Mouse (Mus musculus) midbrain, embryonic 12.5 days (tissue): Measurements from ENCODE around the gene Drg1. TPM values are rescaled to one million over a fixed set of nuclear protein-coding genes. Genes with fewer than 3 reads are reported as not detected.
"Not testable (repeated sequence)": the region's sequence is repeated elsewhere in the genome, so short reads cannot be mapped to it uniquely, and the experiment has no call there.

Source experiments
- ATAC-seq: fragments of 200-750 bp; cut with Nextera tagmentation; 2 replicates; pipeline ENCODE4 v1.8.0; 2017; ENCODE audit warnings: low read depth, moderate TSS enrichment, moderate library complexity; ENCODE audit not compliant: low FRiP score
- H3K27ac ChIP-seq: fragments of 300-500 bp; sonication (generic); replicated peaks from 2 replicates; pipeline ENCODE4 v1.5.1; 2016; ENCODE audit warnings: mild to moderate bottlenecking
- H3K27me3 ChIP-seq: fragments of 300-500 bp; sonication (generic); 2 replicates; pipeline ENCODE4 v1.6.1; 2016; ENCODE audit warnings: mild to moderate bottlenecking
- H3K36me3 ChIP-seq: fragments of 300-500 bp; sonication (generic); 2 replicates; pipeline ENCODE4 v1.6.1; 2016
- H3K4me1 ChIP-seq: fragments of 300-500 bp; sonication (generic); 2 replicates; pipeline ENCODE4 v1.6.1; 2016
- H3K4me2 ChIP-seq: fragments of 300-500 bp; sonication (generic); replicated peaks from 2 replicates; pipeline ENCODE4 v1.6.1; 2016; ENCODE audit warnings: mild to moderate bottlenecking, moderate library complexity
- H3K4me3 ChIP-seq: fragments of 300-500 bp; sonication (generic); 2 replicates; pipeline ENCODE4 v1.5.1; 2016; ENCODE audit warnings: mild to moderate bottlenecking
- H3K9ac ChIP-seq: fragments of 300-500 bp; sonication (generic); replicated peaks from 2 replicates; pipeline ENCODE4 v1.6.1; 2016; ENCODE audit warnings: mild to moderate bottlenecking, moderate library complexity
- H3K9me3 ChIP-seq: fragments of 300-500 bp; sonication (generic); 2 replicates; pipeline ENCODE4 v1.6.1; 2016; ENCODE audit warnings: mild to moderate bottlenecking
- WGBS: fragments of 180-500 bp; shearing (Covaris S2); methylation state at CpG from one replicate; pipeline ENCODE4 v1.1.7; 2016; 5-methylcytosine and 5-hydroxymethylcytosine counted together
- polyA plus RNA-seq: library from polyadenylated mRNA; unstranded; fragments of >200 nt; fragmentation: Nextera tagmentation; extraction: Ambion mirVana; gene quantifications from 2 replicates; pipeline ENCODE4 v1.2.1, GENCODE M21; 2016

The Drg1 gene
- polyA plus RNA-seq, 1 experiment from 2014 or later = 285 TPM

DNA sequence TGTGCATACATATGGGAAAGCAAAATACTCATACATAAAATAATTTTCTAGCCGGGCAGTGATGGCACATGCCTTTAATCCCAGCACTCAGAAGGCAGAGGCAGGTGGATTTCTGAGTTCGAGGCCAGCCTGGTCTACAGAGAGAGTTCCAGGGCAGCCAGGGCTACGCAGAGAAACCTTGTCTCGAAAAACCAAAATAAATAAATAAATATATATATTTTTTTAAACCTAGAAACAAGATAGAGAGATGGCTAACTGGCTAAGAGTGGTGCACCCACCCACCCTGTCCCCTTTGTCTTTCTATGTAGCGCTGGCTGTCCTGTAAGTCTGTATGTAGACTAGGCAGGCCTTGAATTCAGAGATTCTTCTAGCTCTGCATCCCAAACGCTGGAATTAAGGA lies 93.7 kb downstream of the Drg1 start:
- H3K27me3 ChIP-seq, H3K36me3 ChIP-seq, ATAC-seq, H3K4me2 ChIP-seq, H3K4me3 ChIP-seq, H3K27ac ChIP-seq, H3K9ac ChIP-seq, H3K4me1 ChIP-seq: not testable (repeated sequence)
- H3K9me3 ChIP-seq = peaks cover 15% of the 10 kb centered on the region
- WGBS = 47% methylated on average over 4 of the region's 6 CpGs

DNA sequence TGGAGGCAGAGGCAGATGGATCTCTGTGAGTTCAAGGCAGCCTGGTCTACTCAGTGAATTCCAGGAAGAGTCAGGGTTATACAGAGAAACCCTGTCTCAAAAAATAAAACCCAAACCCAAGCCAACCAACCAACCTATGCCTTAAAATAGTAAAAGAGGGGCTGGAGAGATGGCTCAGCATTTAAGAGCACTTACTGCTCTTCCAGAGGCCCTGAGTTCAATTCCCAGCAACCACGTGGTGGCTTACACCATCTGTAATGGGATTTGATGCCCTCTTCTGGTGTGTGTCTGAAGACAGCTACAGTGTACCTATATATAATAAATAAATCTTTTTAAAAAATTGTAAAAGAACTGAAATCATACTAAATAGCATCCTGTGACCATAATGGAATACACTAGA lies 94.3 kb downstream of the Drg1 start:
- not testable (repeated sequence) for H3K27ac ChIP-seq, H3K9ac ChIP-seq, H3K27me3 ChIP-seq, H3K4me2 ChIP-seq, H3K36me3 ChIP-seq, H3K4me1 ChIP-seq, H3K4me3 ChIP-seq, ATAC-seq
- H3K9me3 ChIP-seq = peaks cover 18% of the 10 kb centered on the region
- 63% methylated on average over 1 of the region's 1 CpGs for WGBS

DNA sequence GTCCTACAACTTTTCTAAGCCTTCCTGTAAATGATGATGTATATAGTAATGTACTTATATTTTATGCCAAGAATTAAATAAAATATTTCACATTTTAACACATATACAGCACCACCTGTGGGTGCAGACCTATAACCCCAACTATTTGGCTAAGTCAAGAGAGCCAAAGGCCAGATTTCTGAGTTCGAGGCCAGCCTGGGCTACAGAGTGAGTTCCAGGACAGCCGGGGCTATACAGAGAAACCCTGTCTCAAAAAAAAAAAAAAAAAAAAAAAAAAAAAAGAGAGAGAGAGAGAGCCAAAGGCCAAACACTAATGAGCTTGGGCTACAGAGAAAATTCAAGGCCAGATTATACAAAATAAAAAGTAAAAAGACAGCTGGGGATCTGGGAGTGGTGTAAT lies 97.2 kb downstream of the Drg1 start:
- 70% methylated on average over 2 of the region's 2 CpGs for WGBS

DNA sequence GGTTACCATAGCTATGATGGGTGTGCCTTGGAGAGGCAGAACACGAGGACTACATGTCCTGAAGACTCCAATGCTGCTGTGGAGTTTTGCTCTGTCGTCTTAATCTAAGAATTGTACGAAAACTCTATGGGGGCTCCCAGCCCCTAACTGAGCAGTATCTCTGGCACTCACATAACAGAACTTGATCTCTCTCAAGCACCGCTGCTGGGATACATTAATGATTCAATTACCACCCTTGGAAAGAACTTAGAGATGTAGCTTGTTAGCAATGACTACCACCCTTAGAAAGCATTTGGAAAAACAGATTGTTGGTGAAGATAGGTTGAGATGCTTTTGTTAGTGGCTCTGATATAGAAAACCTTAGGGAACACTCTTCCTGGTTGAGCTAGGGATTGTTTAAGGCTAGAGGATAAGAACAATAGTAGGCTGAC lies 98.6 kb downstream of the Drg1 start:
- not testable (repeated sequence) for ATAC-seq, H3K27me3 ChIP-seq, H3K27ac ChIP-seq, H3K36me3 ChIP-seq, H3K4me2 ChIP-seq, H3K9ac ChIP-seq, H3K4me1 ChIP-seq, H3K4me3 ChIP-seq
- 69% methylated on average over 4 of the region's 4 CpGs for WGBS
- H3K9me3 ChIP-seq = peaks cover 20% of the 10 kb centered on the region

More for the DNA sequence above, 97.2 kb downstream of the Drg1 start:
- ATAC-seq = peak; percentile 45
- H3K36me3 ChIP-seq, H3K27me3 ChIP-seq, H3K4me2 ChIP-seq, H3K27ac ChIP-seq, H3K4me1 ChIP-seq, H3K4me3 ChIP-seq, H3K9ac ChIP-seq: not testable (repeated sequence)
- H3K9me3 ChIP-seq = peaks cover 25% of the 10 kb centered on the region

DNA sequence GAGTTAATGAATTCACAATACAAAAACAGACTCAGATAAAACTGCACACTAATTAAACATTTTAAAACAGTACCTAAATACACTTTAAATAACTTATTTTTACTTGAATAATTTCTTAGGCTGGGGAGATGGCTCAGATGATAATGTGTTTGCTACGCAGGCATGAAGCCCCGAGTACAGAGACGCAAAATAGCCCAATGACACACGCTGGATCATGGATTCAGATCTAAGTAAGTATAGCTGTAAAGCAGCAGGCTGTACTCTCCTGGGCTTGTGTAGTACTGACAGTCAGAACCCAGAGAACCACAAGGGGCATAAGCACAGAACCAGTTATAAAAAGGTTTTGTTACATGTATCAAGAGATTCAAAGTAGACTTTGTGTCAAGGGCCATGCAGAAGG lies 99.1 kb downstream of the Drg1 start:
- H3K36me3 ChIP-seq, ATAC-seq, H3K9ac ChIP-seq, H3K4me1 ChIP-seq, H3K27ac ChIP-seq, H3K4me2 ChIP-seq, H3K4me3 ChIP-seq, H3K27me3 ChIP-seq: not testable (repeated sequence)
- 92% methylated on average over 4 of the region's 4 CpGs for WGBS
- H3K9me3 ChIP-seq = peaks cover 24% of the 10 kb centered on the region

DNA sequence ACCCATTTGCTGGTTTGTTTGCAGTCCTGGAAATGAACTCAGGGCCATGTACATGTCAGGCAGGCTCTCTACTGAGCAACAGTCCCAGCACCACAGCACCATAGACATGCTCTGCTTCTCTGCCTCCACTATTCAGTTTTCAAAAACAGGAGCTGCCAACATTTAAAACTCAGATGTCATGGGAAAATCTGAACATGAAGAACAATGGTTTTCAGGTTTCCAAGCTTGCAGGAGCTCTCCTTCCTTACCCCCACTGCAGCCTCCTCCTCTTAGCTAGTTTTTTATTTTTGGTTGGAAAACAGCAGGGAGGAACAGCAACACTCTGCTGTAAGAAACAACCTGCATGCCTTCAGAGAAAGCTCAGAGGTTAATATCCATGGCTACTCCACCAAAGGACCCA lies 99.9 kb downstream of the Drg1 start:
- ATAC-seq, H3K9ac ChIP-seq, H3K4me3 ChIP-seq, H3K4me1 ChIP-seq, H3K36me3 ChIP-seq, H3K27me3 ChIP-seq, H3K4me2 ChIP-seq, H3K27ac ChIP-seq: not testable (repeated sequence)
- H3K9me3 ChIP-seq = peaks cover 21% of the 10 kb centered on the region

DNA sequence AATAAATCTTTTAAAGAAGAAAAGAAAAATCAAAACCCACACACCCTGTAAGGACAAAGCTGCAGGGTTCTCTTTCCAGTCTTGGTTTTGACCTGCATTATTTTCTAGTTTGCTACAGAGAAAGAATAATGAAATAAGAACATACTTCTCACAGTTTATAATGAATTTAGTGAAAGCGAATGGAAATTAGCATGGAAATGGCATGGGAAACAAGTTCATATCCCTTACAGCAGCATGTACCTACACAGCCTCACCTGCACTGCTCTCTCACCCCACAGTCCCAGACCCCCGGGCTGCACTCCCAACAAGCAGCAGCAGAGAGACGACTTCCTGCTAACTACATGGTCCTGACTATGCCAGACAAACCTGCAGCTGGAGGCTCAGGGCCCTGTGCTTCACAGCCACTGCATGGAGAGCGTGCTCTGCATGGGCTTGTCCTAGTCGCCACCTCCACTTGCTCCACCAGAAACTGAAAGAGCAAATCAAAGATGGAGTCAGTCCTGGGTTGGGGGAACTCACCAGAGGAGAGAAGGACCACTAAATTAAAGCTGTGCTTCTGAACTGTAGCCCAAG lies 100.9 kb downstream of the Drg1 start:
- H3K4me2 ChIP-seq, H3K4me1 ChIP-seq, H3K27me3 ChIP-seq, H3K9ac ChIP-seq, H3K4me3 ChIP-seq, H3K36me3 ChIP-seq, H3K27ac ChIP-seq: not testable (repeated sequence)
- peaks cover 22% of the 10 kb centered on the region for H3K9me3 ChIP-seq
- WGBS = 89% methylated on average over 3 of the region's 5 CpGs
- peak; percentile 35 for ATAC-seq

DNA sequence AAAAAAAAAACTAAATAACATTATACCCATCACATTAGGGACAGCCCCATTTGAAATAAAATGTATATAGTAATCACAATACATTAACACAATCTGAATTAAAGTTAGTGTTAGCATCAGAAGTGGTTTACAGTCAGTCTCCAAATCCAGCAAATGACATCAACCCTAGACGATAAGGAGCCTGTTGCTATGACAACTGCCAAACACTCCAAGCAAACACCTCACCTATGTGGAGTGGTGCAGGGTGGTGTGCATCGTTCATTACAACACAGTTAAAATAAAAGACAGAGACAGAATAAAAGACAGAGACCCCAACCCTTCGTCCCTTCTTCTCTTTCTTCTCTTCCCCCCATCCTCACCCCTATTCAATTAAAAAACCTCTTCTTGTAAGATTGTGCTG lies 102.6 kb downstream of the Drg1 start:
- not testable (repeated sequence) for H3K4me3 ChIP-seq, H3K27me3 ChIP-seq, H3K36me3 ChIP-seq, H3K27ac ChIP-seq, H3K4me1 ChIP-seq, H3K9ac ChIP-seq, H3K4me2 ChIP-seq, ATAC-seq
- peaks cover 22% of the 10 kb centered on the region for H3K9me3 ChIP-seq
- WGBS = 71% methylated on average over 3 of the region's 3 CpGs

DNA sequence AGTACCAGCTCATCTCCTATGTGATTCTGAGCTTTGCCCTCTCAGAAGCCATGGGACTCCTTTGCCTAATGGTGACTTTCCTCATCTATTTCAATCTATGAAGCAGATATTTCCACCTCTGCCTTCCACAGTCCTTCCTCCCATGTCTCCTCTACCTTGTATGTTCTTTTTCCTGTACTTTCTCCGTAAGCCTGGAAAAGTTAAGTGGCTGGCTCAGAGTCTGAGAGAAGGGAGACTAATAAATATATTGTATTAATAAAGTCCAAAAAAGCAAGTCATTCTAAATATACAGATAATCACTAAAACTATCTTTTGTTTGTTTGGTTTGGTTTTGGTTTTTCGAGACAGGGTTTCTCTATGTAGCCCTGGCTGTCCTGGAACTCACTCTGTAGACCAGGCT lies 103.1 kb downstream of the Drg1 start:
- not testable (repeated sequence) for H3K9ac ChIP-seq, ATAC-seq, H3K36me3 ChIP-seq, H3K27ac ChIP-seq, H3K27me3 ChIP-seq, H3K4me3 ChIP-seq, H3K4me1 ChIP-seq, H3K4me2 ChIP-seq
- peaks cover 22% of the 10 kb centered on the region for H3K9me3 ChIP-seq
- WGBS = 84% methylated on average over 2 of the region's 2 CpGs

DNA sequence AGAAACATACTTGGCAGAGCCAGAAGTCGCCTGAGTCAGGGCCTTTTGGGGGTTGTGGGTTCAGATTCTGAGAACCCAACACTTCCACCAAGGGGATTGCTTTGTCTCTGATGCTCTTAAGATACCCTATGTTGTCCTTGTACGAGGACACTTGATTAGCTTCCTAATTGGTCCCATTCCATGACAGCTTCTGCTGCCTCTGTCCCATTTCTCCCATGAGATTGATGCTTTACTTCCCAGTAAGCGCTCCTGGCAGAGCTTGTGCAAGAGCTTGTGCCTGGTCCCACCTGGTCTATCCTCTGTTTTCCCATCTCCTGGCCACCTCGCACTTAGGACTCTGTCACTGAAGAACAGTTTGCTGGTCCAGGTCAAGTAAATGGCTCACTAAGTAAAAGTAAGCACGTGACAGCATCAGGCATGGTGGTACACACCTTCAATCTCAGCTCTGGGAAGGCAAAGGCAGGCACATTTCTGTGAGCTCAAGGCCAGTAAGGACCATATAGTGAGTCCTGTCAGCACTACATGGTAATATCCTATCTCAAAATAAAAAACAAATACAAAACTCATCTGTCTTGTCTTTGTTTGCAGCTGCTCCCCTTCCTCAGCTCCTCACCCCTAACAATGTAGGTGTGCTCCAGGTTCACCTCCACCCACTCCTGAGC lies 103.8 kb downstream of the Drg1 start:
- H3K4me2 ChIP-seq, H3K4me1 ChIP-seq, H3K27ac ChIP-seq, H3K9ac ChIP-seq, H3K4me3 ChIP-seq, H3K36me3 ChIP-seq, H3K27me3 ChIP-seq: not testable (repeated sequence)
- H3K9me3 ChIP-seq = peaks cover 21% of the 10 kb centered on the region
- WGBS = 64% methylated on average over 5 of the region's 5 CpGs
- peak; percentile 38 for ATAC-seq

DNA sequence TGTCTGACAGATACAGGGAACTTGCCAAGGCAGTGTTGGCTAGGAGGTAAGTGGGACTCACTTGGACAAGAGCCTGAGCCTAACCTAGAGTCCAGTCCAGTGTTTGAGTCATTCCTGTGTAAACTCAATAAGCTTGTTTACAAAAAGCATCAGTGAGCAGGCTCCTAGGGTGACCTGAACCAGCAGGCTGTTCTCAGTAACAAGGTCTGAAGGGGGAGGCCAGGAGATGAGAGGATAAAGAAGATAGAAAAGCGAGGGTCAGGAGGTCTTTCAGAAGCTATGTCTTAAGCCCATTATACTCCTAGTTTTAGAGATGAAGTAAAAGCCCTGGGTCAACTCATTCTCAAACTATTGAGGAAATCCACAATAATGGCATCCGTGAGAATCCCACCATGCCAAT lies 104.8 kb downstream of the Drg1 start:
- not testable (repeated sequence) for H3K4me1 ChIP-seq, H3K4me2 ChIP-seq, H3K27me3 ChIP-seq, H3K4me3 ChIP-seq, ATAC-seq, H3K36me3 ChIP-seq, H3K27ac ChIP-seq, H3K9ac ChIP-seq
- WGBS = 63% methylated on average over 1 of the region's 2 CpGs
- peaks cover 19% of the 10 kb centered on the region for H3K9me3 ChIP-seq

DNA sequence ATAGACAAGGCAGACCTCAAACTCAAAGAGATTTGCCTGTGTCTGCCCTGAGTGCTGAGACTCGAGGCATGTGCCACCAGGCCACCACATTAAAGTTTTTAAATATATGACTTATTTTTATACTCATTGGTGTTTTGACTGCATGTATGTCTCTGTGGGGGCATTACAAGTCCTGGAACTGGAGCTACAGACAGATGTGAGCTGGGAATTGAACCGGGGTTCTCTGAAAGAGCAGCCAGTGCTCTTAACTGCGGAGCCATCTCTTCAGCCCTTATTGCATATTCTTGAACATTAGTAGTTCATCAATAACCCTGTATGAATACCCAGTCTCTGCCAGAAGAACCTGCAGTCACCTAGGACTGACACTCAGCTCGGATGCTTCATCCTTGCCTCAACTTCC lies 107.4 kb downstream of the Drg1 start:
- 84% methylated on average over 4 of the region's 4 CpGs for WGBS
- not testable (repeated sequence) for H3K36me3 ChIP-seq, ATAC-seq, H3K4me3 ChIP-seq, H3K9ac ChIP-seq, H3K27me3 ChIP-seq, H3K4me1 ChIP-seq, H3K4me2 ChIP-seq, H3K27ac ChIP-seq
- H3K9me3 ChIP-seq = peaks cover 16% of the 10 kb centered on the region

DNA sequence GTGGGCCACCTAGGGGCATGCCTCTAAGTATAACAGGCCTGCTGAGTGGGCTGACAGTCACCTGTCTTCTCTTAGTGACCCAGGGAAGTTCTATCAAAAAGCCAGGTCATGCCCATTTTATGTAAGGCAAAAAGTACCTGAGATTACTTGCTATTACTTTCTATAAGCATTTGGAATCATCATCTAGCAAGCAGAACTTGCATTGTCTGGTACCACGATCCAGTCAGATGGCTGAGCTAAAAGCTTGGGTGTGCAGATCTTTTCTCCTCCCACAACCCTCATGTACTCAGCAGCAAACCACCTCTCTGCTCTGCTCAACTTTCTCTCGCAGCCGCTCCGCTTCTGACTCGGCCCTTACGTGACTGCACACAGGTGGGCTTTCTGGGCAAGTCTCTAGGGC lies 108.2 kb downstream of the Drg1 start:
- H3K27me3 ChIP-seq, H3K4me2 ChIP-seq, ATAC-seq, H3K4me3 ChIP-seq, H3K9ac ChIP-seq, H3K27ac ChIP-seq, H3K4me1 ChIP-seq, H3K36me3 ChIP-seq: not testable (repeated sequence)
- H3K9me3 ChIP-seq = peaks cover 20% of the 10 kb centered on the region
- 94% methylated on average over 6 of the region's 6 CpGs for whole genome bisulfite sequencing
